Mouse (Mus musculus) heart, adult 2 months (tissue): ENCODE data around the gene Slc25a34.

Experiments
- CTCF ChIP-seq: fragments of 200-600 bp; IDR thresholded peaks from 2 replicates; pipeline ENCODE4 v1.8.1; 2022; ENCODE audit warnings: antibody characterized with exemption, mild to moderate bottlenecking, moderate library complexity
- EP300 ChIP-seq: fragments of 200-500 bp; IDR thresholded peaks from 2 replicates; pipeline ENCODE4 v1.6.1; 2011; ENCODE audit warnings: low read depth, low read length, control low read depth; ENCODE audit not compliant: insufficient read depth
- POLR2A ChIP-seq: fragments of 200-500 bp; IDR thresholded peaks from 2 replicates; pipeline ENCODE4 v1.6.1; 2011; ENCODE audit warnings: mild to moderate bottlenecking, low read depth, low read length, control low read depth; ENCODE audit not compliant: insufficient read depth

GRCm38 (mm10) chr4:141664011-141664745 is 40.6 kb upstream of the Slc25a34 start:
- no peak for TF ChIP-seq EP300
- no peak for TF ChIP-seq CTCF
- peak; percentile 68 for TF ChIP-seq POLR2A
